Mouse (Mus musculus): ENCODE data around the gene Slc25a24.

The Slc25a24 gene

DNA sequence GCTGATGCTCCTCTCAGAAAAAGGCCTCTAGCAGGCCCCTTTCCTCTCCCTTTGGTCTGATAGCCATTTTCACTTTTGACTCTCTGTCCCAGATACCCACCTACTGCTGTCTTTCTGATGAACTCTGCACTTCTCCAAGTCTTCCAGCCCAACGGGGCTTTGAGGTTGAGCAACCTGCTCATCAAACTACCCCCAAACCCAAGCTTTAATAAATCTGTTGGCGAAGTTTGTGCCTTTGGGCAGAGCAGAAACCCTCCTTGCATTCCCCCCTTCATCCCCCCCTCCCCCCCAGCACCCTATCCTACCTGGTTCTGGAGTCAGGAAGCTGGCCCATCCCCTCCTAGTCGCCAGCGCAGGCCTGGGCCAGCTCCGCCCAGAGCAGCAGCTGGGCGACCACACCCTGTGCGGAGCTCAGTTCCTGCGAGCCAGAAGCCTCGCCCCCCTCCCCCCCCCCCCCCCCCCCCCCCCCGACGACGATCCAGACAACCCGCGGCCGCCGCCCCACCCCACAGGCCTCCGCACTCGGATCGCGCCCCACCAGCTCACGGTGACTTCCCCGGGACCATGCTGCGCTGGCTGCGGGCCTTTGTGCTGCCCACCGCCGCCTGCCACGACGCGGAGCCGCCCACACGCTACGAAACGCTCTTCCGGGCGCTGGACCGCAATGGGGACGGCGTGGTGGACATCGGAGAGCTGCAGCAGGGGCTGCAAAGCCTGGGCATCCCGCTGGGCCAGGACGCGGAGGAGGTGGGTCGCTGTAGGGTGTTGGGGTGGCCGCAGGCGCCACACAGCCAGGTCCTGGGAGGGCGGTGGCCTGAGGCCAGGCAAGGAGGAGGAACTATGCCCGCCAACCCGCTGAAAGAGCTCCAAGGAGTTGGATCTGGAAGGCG lies at the start of gene Slc25a24:
Slc25a24 (plus strand) TSS at position 509 of the 890 bp plus-strand sequence.
- peak; percentile 63 for DNase-seq (ENCODE audit: low spot score)

DNA sequence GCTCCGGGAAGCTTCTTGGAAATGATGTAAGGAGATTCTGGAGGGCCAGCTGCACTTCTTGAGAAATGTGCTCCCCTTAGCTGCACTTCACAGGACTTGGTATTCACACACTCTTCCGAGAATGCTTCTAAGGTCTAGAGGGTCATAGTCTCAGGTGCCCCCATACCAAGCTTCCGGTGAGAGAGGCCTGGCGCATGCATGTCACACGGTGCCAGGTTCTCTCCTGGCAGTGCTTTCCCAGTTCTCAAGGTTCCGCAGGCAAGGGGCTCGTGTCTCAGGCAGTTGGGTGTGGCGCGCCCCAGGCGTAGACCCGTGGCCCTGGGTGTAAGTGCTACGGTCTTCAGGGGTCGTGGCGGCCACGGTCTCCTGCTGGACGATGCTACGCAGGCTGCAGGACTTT lies 42.8 kb upstream of the Slc25a24 start, which contains the start of gene Slc25a54:
Slc25a54 (plus strand) TSS at position 301 of the 400 bp plus-strand sequence.
- DNase-seq (ENCODE audit: low spot score): no peak

DNA sequence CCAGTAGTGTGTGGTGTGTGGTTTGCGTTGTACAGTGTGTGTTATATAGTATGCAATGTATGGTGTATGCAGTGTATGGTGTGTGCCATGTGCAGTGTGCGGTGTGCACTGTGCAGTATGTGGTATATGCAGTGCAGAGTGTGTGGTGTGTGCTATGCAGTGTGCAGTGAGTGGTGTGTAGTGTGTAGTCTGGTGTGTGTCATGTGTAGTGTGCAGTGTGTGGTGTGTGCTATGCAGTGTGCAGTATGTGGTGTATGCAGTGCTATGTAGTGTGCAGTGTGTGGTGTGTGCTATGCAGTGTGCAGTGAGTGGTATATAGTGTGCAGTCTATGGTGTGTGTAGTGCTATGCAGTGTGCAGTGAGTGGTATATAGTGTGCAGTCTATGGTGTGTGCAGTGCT lies 38.5 kb upstream of the Slc25a24 start:
- no peak for DNase-seq (ENCODE audit: low spot score)

DNA sequence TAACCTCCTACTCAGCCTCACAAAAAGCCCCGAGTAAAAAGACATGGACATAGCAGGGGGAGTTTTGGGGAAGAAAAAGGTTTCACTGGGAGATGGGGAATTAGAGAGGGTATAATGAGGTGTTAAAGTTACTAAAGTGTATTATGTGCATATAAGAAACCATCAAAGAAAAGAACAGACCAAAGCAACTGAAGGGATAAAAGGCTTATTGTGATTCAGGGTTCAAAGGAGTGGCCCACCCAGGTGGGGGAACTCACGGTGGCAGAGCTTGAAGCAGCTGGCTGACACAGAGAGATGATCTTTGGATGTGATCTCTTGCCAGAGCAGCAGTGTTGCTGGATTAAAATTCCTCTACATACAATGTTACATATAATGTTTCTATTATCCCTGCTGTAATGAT lies 34.5 kb upstream of the Slc25a24 start:
- no peak for DNase-seq (ENCODE audit: low spot score)

DNA sequence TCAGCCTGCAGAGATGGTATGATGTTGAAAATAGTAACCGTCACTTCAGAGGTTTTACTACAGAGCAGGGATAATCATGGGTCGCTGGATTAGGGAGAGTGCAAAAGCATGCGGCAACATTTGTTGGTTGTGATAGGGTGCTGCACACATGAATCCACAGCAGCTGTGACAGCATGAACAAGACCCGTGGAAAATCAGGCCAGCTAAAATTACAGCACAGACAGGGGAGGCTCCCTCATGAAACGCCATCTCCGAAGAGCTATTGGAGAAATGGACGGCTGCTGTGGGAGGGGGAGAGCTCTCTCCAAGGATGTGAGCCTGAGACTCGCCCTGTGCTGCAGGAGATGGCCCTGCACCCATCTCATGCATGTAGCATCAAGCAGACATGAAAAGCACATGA lies 18.2 kb upstream of the Slc25a24 start:
- no peak for DNase-seq (ENCODE audit: low spot score)

DNA sequence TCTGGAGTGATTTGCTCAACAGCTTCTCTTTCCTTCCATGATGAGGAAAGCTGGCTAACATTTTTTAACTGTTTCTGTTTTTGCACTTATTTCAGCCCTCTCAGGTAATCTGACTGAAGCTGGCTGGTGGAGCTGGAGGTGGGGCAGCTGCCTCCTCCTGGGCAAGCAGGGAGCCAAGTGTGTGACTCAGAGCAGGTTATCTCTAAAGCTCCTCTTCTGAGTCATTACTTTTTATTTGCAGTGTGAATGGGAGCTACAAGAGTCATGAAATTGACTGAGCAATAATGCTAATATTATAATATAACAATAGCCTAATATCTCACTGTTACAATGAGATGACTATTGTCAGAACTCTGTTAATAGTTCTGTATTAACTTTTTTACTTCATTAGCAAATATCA lies 5.8 kb upstream of the Slc25a24 start:
- peak; percentile 51 for DNase-seq (ENCODE audit: low spot score)

DNA sequence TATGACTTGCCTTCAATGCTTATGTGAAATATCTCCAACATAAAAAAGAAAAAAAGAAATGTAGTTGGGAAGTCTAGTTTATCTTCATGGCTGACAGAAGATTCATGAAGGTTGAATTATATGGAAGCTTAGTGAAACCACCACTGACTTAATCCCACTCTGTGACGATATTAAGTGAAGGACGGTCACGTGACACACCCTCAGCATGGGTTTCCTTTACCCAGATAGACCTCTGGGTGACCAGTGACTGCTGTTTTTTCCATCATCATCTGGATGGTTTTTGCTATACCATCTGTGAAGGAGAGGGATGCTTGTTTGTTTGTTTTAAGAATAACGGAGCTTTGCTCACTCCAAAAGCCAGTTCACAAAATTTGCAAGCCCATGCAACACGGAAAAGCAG lies 3.4 kb upstream of the Slc25a24 start:
- no peak for DNase-seq (ENCODE audit: low spot score)

DNA sequence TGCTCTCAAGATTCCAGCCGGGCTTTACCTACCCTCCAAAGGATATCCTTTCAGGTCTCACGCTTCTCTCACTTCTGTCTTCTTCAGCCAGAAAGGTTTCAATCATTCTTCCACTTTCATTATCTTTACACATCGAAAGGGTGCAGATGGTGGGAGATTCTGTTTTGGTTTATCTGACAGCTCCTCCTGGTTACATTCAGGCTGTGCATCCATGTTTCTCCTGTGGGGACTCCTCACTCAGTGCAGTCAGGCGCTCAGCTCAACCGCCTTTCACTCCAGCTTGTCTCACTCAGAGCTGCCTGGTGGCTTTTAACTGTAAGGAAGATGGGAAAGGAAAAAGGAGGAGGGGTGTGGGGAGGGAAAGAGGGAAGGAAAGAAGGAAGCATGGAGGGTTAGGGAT lies 3.0 kb upstream of the Slc25a24 start:
- no peak for DNase-seq (ENCODE audit: low spot score)

DNA sequence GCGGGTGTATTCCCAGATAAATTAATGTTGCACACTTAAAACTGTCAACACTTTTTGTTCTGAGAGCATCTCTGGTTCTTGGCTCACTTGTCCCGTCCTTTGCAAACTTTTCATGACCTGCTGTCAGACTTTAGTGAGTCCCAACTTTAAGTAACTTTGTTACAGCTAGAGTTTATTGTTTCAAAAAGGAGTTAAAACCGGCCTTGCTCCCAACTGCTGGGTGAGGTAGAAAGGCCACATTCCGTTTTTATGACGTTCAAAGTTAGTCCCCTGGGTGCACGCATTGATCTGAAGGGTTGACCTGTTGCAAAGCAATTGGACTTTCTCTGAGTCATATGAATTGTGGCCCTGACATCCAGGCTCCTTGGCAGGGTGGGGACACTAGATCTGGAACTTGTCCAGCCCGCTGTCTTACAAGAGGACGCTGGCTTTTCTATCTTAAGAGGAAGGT lies 607 bp downstream of the Slc25a24 start:
- peak; percentile 75 for DNase-seq (ENCODE audit: low spot score)

DNA sequence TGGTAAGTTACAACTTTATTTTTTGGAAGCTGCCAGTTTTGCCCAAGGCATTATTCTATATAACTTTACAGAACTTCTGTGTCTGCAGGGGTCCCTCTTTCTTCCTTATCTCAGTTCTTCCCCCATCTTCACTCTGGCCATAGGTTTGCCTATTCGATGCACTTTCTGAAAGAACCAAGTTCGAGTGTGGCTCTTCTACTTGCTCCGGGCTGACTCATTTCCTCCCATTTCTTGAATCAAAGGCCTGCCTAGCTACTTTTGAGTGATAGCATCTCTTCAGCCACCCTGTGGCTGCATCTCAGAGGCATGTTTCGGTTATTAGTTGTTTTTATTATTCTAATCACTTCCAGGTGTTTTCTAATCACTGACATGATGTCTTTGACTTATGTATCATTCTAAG lies 1.1 kb downstream of the Slc25a24 start:
- DNase-seq (ENCODE audit: low spot score): peak; percentile 32

DNA sequence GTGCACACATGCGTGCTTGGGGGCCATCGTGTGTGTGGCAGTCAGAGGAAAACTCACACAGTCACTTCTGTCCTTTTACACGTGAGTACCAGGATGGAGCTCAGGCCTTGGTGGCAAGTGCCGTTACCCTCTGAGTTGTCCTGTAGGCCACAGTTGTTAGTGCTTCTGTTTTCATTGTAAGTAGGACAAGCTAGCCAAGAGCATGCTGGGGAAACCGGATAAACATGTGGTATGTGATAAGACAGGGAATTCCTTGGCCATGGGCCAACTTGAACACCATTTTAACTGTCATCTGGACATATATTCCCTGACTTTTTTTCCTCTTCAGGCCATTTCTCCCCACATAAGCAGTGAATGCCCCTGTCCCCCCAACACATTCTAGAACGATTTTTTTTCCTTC lies 2.6 kb downstream of the Slc25a24 start:
- DNase-seq (ENCODE audit: low spot score): no peak

DNA sequence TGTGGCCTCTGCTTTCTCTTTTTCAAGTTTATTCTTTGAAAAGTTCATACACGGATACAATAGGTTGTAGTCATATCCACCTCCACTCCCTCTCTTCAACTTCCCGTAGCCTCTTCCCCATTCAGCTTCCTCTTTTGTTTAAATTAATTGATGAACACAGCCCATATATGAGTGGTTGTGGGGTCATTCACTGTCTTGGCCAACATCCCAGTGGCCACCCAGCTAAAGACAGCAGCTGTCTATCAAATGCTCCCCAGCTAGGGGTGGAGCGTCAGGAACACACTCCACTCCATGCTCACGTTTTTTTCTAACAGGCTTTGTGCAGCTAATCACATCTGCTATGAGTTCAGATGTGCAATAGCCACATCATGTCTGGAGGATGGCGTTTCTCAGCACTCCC lies 6.8 kb downstream of the Slc25a24 start:
- no peak for DNase-seq (ENCODE audit: low spot score)

DNA sequence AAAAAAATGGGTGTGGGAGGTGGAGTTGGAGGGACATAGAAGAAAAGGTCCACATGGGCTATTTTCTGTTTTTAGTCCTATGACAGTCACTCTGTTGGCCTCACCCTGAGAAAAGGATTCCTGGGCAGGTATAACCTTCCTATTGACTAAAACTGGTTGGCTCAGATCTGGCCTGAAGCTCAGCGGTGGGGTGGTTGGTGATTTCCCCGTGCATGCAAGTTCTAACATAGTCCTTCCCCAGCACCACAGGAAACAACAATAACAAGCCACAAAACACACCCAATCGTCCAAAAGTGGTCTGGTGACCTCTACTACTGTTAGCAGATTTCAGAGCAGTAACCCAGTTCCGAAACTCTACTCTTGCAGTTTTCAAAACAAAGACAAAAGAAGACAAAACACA lies 10.0 kb downstream of the Slc25a24 start:
- peak; percentile 51 for DNase-seq (ENCODE audit: low spot score)

DNA sequence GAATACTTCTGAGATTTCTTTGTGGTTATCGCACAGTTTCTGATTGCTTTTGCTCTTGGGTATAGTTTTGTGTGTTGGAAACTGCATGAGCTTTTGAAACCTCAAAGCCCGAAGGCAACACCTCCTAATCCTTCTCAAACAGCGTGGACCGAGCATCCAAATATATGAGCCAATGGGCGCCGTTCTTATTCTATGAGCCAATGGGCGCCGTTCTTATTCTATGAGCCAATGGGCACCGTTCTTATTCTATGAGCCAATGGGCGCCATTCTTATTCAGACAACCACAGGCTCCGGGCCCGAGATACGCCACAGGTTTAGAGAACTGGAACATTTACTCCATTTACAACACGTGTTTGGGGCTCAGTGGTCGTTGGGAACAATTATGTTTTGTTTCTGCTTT lies 11.1 kb downstream of the Slc25a24 start:
- no peak for DNase-seq (ENCODE audit: low spot score)

DNA sequence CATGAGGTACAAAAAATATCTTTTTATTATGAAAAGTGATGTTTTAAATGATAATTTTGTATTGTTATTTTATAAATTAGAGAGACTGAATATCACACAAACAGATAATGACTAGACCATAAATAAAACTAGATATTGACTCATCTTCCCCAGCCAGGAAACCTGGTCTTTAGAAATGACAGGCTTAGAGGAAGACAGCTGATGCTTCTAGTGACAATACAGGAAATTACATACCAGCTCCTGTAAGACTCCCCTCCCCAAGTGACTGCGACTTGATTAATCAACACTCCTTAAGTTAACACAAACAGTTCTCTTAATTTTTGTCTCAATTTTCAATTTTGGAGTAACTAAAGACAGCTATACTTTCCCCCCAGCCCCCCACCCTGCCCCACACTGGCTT lies 12.4 kb downstream of the Slc25a24 start:
- no peak for DNase-seq (ENCODE audit: low spot score)

DNA sequence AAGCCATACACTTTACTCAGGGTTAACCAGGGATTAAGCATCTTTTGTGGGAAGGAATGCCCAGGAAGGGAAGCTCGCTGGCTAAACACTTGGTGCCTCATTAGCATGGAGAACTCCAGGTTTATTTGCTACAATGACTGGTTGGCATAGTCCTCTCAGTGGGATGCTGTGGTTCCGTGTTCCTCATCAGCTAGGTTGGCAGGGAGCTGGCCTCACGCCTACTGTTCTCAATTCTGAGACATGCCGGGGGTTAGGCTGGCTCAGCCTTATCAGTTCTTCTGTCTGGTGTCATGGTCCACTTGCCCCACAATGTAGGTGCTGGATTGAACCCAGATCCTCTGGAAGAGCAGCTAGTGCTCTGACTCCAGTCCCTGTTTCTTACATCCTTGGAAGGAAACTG lies 29.6 kb downstream of the Slc25a24 start:
- no peak for DNase-seq (ENCODE audit: low spot score)

DNA sequence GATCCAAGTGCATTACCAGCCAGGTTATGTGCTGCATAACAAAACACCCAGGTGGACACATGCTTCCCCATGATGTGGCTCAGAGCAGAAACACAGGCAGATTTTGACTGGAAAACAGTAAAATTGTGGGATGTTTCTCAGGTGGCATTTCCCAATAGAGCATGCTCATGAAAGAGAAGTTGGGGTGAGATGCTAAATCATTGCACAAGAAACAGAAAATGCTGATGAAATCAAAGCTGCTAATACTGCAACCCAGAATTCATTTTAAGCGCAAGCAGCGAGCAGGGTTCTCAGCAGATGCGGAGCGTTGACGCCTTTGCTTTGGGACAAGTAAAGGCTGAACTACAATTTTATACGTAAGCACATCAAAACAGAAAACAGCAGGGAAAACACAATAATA lies 30.5 kb downstream of the Slc25a24 start:
- DNase-seq (ENCODE audit: low spot score): no peak

DNA sequence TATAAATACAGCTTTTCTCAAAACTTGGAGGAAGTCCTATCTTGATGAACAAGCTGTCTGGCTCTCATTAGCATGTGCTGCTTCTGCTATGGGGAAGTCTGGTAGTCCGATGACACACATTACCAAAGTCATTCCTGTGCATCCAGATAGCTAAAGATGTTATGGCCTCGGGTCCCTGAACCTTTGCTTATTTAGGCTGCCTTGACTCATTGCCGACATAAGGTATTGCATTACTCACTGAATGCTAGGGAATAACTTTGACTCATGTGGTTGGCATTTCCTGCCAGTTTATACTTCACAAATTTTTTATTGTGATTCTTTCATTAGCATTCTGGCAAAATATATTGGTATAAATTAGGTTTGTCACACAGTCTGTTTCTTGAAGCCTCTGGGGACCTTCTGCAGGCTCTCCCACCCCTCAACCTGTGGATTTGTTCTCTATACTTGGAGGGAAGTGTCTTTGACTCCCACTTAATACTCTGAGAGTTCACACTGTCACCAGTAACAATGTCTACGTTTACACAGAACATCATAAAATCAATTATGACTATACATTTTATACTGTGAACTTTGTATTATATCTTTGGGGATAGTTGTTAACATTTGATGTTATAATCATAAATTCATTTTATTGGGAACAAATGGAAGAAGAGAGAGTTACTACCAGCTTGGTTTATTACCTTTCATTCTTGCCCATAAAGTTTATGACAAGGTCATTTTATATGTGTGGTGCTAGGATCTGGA lies 33.1 kb downstream of the Slc25a24 start:
- no peak for DNase-seq (ENCODE audit: low spot score)

DNA sequence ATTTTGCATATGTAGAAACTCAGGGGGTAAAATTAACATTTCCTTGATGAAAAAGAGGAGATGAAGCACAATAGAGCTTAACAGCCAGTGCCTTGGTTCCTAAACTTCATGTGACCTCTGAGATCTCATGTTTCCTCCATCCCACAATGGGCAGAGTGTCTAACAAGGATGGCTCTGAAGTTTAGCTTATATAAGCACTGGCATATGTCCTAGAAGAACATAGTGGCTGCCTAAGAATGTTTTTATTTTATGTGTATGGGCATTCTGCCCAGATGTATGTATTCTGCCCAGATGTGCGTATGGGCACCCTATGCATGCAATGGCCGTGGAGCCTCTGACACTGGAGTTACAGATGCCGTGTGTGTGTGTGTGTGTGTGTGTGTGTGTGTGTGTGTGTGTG lies 34.5 kb downstream of the Slc25a24 start:
- no peak for DNase-seq (ENCODE audit: low spot score)

DNA sequence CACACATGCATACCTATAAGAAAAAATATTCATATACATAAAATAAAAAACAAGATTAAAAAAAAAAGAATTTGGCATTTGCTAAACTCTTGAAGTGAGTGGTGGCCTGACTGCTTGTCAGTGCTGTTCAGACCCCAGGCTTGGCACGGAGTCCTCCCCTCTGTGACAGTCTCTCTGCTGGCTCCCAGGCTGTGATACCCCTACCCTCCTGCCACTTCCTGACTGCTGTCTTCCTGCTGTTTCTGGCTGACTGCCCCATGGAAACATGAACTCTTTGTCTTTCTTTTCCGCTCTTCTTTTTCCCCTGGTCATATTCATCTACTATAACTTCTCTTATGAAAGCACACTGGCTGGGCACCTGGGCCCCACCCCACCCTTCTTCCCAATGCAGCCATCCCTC lies 41.1 kb downstream of the Slc25a24 start:
- DNase-seq (ENCODE audit: low spot score): no peak

DNA sequence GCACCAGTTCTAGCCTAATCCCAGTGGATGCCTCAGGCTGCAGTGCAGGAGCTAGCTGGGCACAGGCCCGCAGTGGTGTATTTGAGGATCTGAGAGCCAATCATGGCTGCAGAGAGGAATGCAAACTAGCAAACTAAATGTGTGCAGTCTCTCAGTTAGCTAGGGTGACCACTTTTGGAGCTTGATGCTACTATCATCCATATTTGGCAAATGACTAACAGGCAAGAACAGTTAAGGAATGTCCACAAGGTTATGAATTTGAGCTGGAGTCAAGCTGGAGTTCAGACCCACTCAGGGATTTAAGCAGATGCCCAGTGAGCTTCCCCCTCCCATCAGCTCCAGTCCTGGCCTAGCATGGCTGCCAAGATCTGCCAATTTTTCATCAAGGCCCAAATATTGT lies 41.7 kb downstream of the Slc25a24 start:
- DNase-seq (ENCODE audit: low spot score): no peak

DNA sequence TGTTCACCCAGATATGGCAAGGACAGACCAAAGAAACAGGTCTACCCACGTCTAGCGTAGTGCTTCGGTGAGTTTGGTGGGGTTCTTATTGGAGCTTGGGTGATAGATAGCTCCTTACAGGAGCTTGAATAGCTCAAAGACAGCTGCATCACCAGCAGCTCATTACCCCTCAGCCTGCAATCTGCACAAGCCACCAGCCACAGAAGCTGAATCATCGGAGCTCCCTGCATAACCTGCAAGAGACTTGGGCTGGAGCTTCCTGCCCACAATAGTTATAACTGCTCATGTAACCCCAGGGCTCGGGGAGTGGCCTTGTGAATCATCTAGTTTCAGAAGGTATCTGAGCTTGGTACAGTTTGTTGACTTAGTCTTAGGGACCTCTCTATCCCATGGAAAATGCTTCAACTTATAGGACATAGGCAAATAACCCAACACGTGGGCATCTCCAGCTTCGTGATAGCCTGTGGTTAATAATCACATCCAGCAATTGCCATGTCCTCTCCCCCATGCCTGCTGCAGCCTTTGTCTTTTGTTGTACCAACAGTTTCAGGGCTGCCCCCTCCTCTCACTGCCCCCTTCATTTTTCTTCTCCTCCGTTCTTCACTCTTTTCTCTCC lies 42.4 kb downstream of the Slc25a24 start:
- DNase-seq (ENCODE audit: low spot score): peak; percentile 41

DNA sequence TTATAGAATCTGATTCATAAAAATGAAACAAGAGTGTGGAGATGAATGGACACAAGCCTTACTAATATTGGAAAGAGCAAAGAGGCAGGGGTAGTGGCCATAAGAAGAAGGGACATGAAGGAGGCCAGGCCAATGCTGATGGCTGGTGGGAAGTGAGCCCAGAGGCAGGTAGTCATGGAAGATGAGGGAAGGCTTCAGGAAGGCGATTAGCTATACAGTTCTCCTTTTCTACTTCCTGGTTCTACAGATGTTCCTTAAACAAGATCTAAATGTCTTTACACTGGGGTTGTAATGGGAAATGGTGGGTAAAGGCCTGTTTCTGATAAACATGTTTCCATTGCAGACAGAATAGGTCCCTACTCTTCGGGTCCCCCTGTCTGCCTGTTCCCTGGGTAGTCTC lies 46.2 kb downstream of the Slc25a24 start:
- DNase-seq (ENCODE audit: low spot score): no peak
